Mouse (Mus musculus) spleen, postnatal 36 days (tissue): ENCODE measurements at regions not wholly inside any gene's neighbourhood (a gene's known extent, or its start where the extent isn't known, plus 50 kb on each side); places are given as distances from the start of the nearest gene placed in this dataset.

Source experiments
- DNase-seq, 2 experiments: peaks; one replicate each; pipeline ENCODE4 v3.0.0; 2022; ENCODE audit warnings: low spot score in 2 of 2, mixed read lengths in 1 of 2

DNA sequence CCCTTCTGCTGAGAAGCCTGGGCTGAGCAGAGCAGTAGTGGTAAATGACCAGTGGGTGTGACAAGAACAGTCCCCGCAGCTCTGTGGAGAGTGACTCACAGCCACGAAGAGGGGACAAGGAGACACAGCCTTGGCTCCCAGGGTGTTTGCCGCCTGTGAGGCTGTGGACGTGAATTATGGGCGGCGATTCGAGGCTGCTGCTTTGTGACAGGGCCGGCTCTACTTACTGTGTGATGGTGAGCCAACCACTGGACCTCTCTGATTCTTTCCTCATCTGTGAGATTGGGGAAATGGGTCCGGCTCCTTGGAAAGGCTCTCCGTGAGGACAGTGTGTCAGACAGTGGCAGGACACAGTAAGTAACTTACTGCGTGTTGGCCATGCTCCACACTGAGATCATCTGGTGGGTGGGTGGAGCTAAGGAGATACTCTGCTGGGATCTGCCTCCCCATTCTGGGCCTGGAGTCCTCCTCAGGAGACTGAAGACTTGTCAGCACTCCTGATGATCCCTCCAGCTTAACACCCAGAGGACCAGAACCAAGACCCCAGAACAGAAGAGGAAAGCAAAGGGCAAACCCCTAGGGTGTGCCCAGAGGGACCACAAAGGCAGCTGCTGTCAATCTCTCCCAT is 233.3 kb upstream of the Tle3 start:
- no peak for DNase-seq

DNA sequence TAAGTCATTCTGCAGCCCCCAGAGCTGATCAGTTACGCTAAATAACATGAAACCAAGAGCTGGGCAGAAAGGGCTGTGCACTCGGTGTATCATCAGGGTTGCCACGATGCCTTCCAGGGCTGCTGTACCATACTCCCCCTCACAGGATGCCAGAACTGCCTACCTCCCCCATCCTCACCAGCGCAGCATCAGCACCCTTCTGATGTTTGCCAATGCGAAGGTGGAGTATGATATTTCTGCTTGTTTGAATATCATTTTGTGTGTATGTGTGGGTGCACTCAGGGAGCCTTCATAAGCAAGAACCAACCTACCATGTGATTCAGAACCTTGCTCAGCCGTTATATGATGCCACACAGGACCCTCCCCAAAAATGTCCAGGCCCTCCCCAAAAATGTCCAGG is 229.1 kb upstream of the Tle3 start:
- no peak for DNase-seq

DNA sequence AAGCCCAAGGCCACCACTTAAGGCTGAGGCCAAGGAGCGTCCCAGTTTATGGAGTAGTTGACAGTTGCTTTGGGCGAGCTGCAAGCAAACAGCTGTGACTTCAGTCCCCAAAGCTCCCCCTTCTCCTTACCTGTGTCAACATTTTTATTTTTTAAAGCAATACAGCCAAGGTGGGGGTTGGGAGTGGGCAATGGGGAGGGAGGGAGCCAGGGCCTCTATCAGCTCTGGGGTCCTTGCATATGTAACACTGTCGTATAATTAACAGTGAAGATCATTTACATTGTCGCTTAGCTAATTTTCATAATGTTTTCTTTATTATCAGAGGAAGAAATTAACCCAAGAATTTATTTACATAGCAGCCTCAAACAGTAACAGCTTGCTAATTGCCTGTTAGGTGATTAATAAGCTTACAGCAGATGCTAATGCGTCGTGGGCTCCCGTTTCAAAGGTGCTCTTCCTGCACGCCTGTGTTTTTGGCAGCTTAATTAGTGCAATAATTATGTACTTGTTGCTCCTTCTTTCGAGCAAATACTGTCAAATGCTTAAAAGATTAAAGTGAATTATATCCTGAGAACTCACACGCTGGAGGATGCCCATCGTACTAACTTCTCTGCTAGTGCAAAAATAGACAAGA is 227.4 kb upstream of the Tle3 start:
- no peak for DNase-seq

DNA sequence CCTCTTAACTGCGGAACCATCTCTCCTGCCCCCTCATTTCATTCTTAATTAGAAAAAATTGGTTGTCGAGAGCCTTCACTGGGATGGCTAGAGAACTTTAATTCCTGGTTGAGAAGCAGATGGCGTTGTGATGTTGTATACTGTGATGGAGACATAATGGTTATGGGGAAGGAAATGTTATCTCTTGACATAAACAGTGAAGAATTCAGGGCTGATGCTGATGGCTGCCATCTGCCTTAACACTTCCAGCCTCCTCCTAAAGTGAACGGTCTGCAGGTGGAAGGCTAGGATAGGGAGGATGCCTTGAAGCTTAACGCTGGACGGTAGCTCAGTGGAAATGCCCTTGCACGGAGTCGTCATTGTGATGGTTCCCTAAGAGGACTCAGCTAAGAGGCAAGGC is 226.4 kb upstream of the Tle3 start:
- no peak for DNase-seq

DNA sequence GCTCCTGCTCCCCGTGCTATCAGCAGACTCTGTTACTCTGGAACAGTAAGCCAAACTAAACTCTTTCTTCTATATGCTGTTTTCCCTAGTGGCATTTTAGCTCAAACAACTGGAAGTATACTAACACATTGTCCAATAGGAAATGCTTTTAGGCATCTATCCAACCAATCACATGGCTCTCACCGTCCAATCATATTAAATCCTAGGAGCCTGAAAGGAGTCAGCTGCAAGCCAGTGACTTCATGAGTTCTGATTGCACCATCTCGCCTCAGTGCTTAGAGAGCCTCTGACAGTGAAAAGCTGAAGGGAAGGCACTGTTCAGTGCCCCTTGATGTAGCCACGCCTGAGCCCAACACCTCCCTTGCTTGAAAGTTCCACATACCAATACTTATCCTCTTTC is 221.0 kb upstream of the Tle3 start:
- DNase-seq: no peak

DNA sequence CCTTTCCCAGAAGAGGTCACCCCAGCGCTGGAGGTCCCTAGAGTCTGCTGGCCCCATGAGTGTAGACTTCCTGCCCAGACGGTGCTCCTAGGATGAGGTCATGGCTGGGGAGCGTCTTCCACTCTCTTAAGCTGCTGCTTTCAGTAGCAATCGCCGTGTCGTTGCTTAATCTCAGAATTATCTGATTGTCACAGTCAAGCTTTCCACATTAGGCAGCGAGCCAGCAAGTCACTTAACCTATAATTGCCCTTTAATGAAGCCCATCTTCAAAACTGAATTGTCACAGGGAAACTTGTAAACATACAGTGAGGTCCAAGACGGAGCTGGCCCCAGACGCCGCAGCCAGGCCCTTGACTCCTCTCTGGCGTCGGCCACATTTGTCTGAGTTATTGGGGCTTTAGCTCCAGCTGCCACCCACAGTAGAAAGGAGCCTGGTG is 220.2 kb upstream of the Tle3 start:
- DNase-seq: peak in 1 of 2 experiments; percentile 14

DNA sequence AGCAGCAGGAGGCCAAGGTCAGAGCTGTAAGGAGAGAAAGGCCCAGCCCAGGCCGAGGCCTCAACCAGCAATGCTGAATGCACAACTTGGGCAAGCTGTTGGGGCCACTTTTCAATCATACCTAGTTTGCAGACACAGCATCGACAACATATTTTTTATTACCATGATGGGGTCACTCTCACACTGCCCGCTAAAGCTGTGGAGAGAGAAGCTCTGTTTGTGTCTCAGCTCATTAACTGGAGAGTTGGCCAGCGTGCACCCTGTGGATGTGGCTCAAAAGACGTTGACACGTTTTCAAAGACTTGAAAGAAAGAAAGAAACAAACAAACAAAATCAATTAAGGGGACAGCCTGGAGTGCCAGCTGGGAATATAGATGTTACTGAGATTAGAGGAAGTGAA is 217.4 kb upstream of the Tle3 start:
- DNase-seq: no peak

DNA sequence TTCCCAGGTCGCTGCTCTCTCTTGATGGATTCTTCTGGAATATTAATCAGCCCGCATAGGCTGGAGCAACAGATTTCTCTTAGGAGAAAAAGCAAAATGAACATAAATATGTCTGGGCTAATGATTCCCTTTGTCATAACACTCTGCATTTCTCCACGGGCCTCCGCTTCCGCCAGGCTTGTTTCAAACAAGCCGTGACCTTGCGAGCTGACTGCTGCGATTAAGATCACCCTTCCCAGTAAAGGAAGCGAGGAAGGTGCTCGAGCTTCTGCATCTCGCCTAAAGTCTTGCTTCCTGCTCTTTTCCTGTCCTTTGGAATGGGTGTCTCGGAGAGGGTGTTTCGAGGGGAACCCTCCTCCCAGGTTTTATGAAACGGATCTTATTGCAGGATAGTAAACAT is 216.3 kb upstream of the Tle3 start:
- no peak for DNase-seq

DNA sequence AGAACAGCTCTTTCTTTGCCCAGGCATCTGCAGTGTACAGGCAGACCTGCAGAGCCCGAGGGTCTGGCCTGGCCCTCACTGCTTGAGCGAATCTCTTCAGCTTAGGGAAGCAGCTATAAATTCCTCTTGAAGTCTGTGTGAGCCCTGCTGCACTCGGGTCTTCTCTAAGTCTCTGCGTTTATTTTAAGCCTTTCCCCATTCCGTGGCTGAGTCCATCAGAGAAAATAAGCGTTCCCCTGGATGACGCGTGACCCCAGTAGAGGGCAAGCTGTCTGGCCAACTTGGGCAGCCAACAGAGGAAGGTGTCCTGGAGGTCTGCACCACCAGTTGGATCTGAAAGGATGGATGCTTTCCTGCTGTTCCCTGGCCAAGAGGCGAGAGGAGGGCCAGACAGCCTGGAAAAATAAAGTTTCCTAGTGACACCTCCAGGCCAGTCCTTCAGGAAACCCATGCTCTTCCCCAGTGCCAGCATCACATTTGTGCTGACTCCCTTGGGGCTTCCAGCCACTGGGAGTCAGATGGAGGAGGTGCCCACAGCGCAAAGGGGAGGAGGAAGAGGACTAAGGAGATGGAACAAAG is 213.9 kb upstream of the Tle3 start:
- no peak for DNase-seq

DNA sequence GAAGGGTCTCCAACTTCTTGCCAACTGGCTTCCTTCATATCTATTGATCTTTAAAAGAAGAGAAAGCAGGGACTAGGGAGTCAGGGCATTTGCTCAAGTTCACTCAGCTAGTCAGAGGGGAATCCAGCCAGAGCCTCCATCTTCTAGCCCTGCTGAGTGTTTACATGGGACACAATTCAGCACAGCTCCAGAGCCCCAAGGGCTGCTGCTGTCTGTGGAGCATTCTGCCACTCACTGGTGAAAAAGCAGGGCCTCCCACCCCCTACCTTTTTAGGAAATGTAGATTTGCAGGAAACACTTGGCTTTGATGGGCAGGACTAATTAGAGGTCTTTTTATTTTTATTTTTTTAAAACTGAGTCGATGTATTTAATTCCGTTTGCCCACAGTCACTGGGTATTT is 213.0 kb upstream of the Tle3 start:
- no peak for DNase-seq

DNA sequence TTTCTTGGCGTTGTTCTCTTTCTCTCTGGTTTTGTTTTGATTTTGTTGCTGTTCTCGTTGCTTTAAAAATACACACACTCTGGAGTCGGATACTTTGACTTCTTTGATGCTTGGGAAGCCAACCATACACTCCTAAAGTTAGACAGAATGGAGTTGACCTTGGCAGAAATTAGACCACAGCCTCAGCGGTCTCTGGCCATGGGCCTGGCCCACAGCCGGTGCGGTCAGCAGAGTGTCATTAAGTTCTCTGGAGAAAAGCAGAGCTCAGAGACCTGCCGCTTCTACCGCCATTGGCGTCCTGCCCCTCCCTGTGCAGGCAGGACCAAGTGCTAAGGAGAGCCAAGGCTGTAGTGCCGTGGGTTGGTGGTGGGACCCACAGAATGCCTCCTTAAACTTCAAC is 212.6 kb upstream of the Tle3 start:
- DNase-seq: no peak

DNA sequence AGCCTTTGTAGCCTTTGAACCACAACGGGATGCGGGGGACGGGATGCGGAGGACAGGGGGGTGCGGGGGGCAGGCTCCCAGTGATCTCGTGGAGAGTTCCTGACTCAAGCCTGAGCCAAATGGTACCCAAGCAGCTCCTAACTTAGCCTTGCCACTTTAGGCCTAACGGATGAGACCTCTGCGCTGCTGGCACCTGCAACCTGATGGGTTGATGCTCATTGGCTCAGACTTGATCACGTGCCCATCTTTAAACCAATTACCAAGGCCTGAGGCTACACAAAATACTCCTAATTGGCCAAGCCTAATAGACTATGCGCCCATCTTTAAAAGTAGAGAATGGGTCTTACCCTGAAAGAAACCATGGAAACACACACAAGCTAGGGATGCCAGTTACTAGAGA is 209.3 kb upstream of the Tle3 start:
- no peak for DNase-seq

DNA sequence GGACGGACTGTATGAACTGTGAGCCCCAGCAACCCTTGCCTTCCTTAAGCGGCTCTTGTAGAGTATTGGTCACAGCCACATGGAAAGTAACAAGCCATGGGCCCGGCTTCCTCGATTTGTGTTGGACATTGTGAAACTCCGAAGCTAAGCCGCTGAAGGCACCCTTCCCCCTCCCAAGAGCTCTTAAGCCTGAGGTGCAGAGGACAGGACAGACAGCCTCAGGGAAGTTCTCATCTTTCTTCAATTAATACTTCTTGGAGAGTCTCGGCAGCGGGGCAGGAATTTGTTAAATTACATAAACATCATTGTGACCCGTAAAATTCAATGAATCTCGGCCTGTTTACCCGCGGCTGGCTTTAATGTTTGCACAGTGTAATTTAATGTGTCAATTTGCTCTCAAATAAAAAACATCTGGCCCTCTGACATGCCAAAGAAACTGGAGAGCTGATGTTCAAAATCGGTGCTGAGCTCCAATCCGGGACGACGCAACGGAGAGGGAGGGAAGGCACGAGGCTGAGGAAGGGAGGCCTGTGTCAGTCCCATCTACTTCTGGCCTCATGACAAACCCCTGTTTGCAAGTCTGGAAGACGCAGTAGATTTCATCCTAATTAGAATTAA is 208.4 kb upstream of the Tle3 start:
- no peak for DNase-seq

DNA sequence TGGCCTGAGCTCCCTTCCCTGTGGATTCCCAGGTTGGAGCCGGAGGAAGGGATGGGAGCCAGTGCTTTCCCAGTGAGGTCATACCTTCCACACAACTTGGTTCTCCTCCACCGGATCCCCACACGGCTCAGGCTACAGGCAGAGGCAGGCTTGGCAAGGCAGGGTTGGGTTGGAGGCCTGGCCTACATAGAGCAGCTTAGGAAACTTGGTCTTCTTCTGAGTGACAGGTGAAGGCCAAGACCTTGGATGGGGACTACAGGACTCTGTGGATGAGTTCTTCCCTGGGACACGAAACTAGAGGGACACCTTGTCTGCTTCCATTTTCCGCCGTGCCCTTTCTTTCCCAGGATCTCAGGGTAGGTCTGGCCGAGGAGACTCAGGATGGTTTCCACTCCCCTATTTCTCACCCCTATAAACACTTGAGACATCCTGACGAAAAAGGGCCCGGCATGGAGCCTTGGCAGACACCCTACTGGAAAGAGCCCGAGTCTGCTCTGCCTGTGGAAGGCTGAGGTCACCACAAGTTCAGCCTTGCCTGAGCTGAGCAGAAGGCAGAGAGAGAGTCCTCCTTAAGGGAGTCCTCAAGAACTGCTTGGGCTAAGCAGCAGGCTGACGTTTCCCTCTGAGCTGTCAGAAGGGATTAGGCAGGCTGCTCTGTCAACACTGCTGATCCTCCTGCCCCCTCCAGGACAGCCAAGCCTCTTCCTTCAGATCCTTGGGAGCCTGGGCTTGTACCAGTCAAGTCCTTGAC is 207.5 kb upstream of the Tle3 start:
- DNase-seq: no peak

DNA sequence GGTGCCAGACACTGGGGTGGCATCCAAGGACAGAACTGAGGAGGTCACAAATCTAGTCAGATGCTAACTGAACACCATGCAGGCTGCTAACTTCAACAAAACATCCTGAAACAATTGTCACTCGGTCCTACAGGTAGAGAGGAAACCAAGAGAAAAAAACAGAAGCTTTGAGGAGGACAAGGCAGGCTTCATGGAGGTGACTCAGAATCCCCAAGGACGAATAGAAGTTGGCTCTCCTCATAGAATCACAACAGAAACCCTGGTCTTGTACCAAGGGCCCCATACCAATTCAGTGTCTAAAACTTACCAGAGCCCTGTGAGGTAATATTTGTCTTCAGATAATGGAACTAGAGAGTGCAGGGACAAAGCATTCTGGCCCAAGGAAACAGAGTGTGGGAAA is 206.1 kb upstream of the Tle3 start:
- no peak for DNase-seq

DNA sequence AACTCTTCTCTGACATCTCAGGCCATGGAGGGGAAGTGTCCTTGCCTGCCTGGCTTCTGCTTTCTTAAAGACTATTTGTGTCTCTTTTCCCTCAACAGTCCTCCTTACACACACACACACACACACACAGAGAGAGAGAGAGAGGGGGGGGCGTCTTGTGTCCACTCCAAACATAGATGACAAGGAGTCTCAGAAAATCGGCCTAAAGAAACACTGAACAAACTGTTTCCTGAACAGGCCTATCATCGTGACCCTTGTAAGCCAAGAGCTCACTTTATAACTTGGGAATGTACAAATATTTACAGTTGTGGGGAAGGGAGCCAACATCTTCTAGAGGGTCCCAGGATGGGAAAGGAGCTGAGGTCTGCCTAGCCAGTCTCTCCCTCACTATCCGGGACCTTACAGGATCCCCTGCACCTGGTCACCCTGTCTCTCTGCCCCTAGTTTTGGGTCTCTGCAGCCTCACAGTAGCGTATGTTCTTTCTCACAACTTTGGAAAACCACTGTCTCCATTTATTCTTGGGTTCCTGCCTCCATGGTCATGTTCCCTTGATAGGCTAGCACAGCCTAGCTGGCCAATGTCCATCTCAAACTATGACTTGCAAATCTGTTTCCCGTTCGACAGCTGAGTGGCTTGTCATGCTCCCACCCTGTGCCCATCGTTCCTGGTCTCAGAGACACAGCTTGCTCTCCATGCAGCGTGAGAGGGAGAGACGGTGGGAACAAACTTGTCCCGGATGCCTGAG is 204.9 kb upstream of the Tle3 start:
- no peak for DNase-seq

DNA sequence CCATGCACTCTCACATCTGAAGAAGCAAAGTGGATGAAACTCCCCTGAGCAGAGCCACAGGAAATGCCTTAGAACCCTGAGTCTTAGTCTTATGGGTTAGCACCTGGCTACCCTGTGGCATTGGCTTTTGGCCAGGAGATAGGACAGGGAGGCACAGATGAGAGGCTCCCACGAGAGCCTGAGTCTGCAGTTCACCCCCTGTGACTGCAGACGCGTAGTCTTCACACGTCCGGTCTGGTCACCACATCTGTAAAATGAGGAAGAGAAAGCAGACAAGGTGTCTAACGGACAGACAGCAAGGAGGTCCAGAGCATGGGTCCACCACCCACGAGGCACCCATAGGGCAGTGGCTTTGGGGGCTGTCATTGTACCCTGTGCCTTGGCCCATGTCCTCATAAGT is 203.2 kb upstream of the Tle3 start:
- DNase-seq: peak; percentile 65 to 70

DNA sequence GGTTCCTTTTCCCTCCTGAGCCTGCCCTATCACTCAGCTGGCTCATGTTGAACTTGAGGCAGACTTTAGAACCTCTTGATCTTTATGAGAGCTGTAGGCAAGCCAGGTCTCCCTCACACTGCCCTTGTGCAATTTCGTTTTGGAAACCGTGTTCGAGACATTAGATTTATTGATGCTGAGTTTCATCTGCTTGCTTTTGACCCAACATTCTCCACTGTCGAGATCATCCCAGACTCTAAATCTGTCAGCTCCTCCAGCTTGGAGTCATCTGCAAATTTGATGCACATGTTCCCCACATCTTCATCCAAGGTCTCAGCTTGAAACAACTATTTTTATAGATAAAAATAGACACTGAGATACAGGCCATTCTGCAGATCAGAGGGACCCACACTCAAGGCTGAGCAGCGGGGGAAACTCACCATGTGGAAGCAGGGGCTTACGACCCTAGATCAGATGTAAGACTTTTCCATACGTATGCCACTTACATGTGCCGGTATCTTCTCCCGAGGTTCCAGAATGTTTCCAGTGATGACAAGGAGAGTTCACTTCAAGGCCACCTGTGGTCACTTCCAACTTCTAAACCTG is 202.6 kb upstream of the Tle3 start:
- DNase-seq: no peak

DNA sequence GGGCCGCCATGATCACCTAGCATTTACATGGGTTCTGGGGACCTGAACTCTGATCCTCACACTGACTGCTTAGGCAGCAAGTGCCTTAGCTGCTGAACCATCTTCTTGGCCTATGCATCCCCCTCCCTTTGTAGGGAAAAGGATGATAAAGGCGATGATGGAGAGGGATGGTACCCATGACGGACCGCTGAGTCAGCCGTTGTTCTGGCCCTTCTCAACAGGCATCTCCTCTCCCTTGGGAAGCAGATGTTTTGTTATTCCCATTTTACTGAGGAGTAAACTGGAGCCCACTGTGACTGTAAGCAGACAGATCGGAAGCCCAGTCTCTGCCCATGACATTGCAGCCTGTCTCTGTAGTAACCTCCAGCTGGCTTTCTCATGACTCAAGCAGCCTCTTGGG is 201.2 kb upstream of the Tle3 start:
- no peak for DNase-seq

DNA sequence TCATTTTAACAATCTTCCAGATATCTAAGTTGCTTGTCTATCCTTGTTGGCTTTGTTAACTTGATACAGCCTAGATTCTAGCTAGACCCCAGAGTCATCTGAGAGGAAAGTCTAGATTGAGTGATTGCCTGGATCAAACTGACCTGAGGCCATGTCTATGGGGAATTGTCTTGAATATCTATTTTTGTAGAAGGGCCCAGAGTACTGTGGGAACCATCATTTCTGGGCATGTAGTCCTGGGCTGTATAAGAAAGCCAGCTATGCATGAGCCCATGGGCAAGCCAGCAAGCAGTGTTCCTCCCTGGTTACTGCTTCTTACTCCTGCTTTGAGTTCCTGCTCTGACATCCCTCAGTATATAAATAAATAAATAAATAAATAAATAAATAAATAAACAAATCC is 199.7 kb upstream of the Tle3 start:
- DNase-seq: no peak

DNA sequence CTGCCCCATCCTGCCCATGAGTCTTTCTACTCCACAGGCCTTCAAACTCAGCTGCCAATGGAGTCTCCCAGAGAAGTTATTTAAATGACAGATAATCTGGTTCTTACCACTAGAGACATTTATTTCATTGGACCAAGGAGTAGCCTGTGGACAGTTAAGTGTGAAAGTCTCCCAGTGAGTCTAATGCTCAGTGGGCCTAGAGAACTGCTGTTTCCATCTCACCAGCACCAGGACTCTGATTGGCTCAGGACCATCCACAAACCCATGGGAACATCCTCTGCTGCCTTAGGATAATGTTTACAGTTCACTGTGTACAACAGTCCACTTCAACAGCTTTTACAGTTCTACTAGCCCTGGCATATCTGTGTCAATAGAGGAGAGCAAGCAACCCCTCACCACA is 198.6 kb upstream of the Tle3 start:
- no peak for DNase-seq
